Mouse (Mus musculus): ENCODE measurements at regions not wholly inside any gene's neighbourhood (a gene's known extent, or its start where the extent isn't known, plus 50 kb on each side); places are given as distances from the start of the nearest gene placed in this dataset.

DNA sequence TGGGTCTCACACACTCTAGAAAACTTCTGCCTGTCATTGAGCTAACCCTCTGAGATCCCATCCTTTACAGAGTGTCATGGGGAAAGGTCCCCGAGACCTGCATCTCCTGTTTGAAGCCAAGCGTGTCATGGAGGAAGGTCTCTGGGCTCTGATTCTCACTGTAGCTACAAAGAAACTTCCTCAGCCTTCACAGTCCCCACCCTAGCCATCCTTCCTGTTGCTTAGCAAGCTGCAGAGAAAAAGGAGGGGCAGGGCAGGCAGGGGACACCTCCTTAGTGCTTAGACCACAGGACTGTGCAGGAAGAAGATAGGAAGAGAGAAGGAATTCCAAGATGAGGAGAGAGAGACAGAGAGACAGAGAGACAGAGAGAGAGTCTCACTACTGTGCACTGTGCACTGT lies 74.6 kb upstream of the Tgfbr2 start:
- Histone ChIP-seq H3K27me3 (ENCODE audit: control insufficient read depth, insufficient read depth, low read depth, low read length) (no peaks in the 10 kb centered on the region), H3K4me2 (ENCODE audit: low read length) (no peak overlapping the region)
- no peak for ATAC-seq

DNA sequence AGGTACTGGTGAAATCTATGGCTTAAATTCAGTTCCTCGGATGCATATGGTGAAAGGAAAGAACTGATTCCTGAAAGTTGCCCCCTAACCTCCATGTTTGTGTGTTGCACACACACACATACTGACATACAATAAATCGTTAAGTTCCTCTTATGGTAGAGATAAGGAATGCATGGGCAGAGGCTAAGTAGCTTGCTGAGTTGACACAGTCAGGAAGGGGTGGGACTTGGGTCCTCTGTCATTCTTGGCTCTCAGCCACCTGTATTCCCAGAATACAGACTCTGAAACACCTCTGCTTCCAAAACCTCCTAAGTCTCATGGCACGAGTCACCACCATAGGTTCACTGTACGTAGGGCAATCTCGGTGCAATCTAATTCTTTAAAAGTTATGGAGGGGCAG lies 70.0 kb upstream of the Tgfbr2 start:
- WGBS: 89% methylated on average over 5 of the region's 5 CpGs
- Histone ChIP-seq H3K9ac (ENCODE audit: low read depth, low read length) (no peak overlapping the region), H3K27ac (ENCODE audit: low read length) (no peak overlapping the region), H3K27me3 (ENCODE audit: control insufficient read depth, insufficient read depth, low read depth, low read length) (no peaks in the 10 kb centered on the region), H3K4me2 (ENCODE audit: low read length) (no peak overlapping the region), H3K4me1 (ENCODE audit: control insufficient read depth, insufficient read depth, low read length) (no peaks in the 10 kb centered on the region), H3K36me3 (ENCODE audit: control insufficient read depth, insufficient read depth, low read length) (no peaks in the 10 kb centered on the region), H3K4me3 (ENCODE audit: low read depth, low read length) (no peak overlapping the region), H3K9me3 (replicated peaks; ENCODE audit: control insufficient read depth, low read length, poor library complexity, severe bottlenecking) (no peaks in the 10 kb centered on the region)
- no peak for ATAC-seq

More for the DNA sequence above, 74.6 kb upstream of the Tgfbr2 start:
- H3K9ac ChIP-seq (ENCODE audit: low read depth, low read length): no peak overlapping the region
- 94% methylated on average over 2 of the region's 2 CpGs for WGBS
- H3K36me3 ChIP-seq (ENCODE audit: control insufficient read depth, insufficient read depth, low read length): no peaks in the 10 kb centered on the region
- H3K4me1 ChIP-seq (ENCODE audit: control insufficient read depth, insufficient read depth, low read length): no peaks in the 10 kb centered on the region
- no peak overlapping the region for H3K4me3 ChIP-seq (ENCODE audit: low read depth, low read length)
- H3K27ac ChIP-seq (ENCODE audit: low read length): no peak overlapping the region
- H3K9me3 ChIP-seq (replicated peaks; ENCODE audit: control insufficient read depth, low read length, poor library complexity, severe bottlenecking): no peaks in the 10 kb centered on the region

DNA sequence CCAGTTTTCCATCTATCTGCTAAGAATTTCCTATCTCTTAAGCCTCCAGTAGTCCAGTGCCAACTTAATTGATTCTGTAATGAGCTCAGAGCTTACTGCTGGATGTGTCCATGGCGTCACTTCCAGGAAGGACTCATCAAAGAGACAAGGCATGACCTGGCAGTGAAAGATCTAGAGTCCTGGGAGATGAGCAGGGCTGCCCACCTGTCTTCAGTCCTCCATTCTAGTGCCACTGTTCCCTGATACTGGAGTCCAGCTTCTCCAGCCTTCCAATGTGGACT lies 69.4 kb upstream of the Tgfbr2 start:
- H3K4me1 ChIP-seq (ENCODE audit: control insufficient read depth, insufficient read depth, low read length): no peaks in the 10 kb centered on the region
- H3K27me3 ChIP-seq (ENCODE audit: control insufficient read depth, insufficient read depth, low read depth, low read length): no peaks in the 10 kb centered on the region
- no peaks in the 10 kb centered on the region for H3K36me3 ChIP-seq (ENCODE audit: control insufficient read depth, insufficient read depth, low read length)
- WGBS: 77% methylated on average over 1 of the region's 1 CpGs
- H3K4me2 ChIP-seq (ENCODE audit: low read length): no peak overlapping the region
- ATAC-seq: no peak
- no peaks in the 10 kb centered on the region for H3K9me3 ChIP-seq (replicated peaks; ENCODE audit: control insufficient read depth, low read length, poor library complexity, severe bottlenecking)
- no peak overlapping the region for H3K9ac ChIP-seq (ENCODE audit: low read depth, low read length)
- no peak overlapping the region for H3K4me3 ChIP-seq (ENCODE audit: low read depth, low read length)
- no peak overlapping the region for H3K27ac ChIP-seq (ENCODE audit: low read length)

DNA sequence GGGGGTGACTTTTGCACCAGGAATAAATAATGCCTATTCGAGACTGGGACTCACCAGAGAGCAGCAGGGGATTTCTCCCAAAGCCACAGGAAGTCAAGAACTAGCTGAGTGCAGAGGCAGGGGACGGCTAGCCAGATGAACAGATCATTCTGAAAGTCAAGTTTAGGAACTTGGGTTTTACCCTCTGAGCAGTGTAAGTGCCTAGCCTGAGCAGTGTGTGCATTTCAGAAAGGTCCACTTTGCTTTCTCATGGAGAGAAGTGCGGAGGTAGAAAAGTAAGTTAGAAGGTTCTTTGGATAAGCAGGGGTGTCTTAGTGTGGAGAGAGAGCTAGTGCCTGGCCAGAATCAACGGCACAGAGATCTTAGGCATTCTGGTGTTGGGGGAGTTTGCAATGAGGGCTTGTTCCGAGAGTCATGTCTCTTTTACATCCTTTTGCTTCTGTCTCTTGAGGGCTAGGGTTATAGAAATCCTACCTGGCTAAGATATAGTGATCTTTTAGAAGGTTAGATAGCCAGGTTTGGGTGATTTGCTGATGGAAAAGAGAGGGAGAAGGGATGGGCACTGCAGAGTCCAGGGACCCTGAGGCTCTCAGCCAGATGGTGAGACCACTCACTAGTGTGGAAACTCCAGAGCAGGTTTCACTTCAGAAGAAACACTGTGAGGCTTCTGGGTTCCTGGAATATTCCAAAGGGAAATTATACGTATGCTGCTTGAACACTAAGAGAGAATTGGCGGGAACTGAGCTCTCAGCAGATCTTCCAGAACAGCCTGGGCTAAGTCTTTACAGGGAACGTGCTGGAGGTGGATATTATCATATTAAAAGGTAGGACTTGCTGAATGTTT lies 68.8 kb upstream of the Tgfbr2 start:
- Histone ChIP-seq H3K9ac (ENCODE audit: low read depth, low read length) (no peak overlapping the region), H3K36me3 (ENCODE audit: control insufficient read depth, insufficient read depth, low read length) (no peaks in the 10 kb centered on the region), H3K27me3 (ENCODE audit: control insufficient read depth, insufficient read depth, low read depth, low read length) (no peaks in the 10 kb centered on the region), H3K9me3 (replicated peaks; ENCODE audit: control insufficient read depth, low read length, poor library complexity, severe bottlenecking) (no peaks in the 10 kb centered on the region), H3K4me3 (ENCODE audit: low read depth, low read length) (no peak overlapping the region), H3K27ac (ENCODE audit: low read length) (no peak overlapping the region), H3K4me1 (ENCODE audit: control insufficient read depth, insufficient read depth, low read length) (no peaks in the 10 kb centered on the region), H3K4me2 (ENCODE audit: low read length) (no peak overlapping the region)
- 78% methylated on average over 8 of the region's 8 CpGs for WGBS
- ATAC-seq: no peak

DNA sequence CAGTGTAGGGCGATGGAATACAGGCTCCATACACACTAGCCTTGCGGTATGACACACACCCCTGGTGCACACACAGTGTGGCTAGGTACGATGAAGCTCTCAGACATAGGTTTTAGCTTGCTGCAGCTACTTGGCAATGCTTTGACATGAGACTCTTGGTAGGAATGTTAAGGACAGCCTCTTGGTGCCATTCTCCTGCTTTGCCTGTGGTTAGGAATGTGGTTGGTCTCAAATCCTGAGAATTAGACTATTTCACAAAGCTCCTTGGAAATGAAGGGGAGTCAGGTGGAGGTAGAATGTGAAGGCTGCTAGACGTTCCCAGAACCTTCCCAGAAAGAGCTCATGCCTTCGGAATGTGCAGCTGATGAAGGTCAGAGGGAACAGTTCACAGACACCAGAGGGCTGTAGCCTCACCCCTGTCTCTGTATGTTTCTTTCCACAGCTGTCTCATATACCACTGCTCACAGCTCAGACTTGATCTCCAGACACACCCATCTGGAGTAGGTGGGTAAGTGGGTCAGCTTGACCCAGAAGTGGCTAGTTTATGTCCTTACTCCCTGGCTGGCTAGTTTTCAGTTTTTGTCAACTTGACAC lies 66.9 kb upstream of the Tgfbr2 start:
- H3K4me1 ChIP-seq (ENCODE audit: control insufficient read depth, insufficient read depth, low read length): no peaks in the 10 kb centered on the region
- H3K4me2 ChIP-seq (ENCODE audit: low read length): no peak overlapping the region
- no peak overlapping the region for H3K27ac ChIP-seq (ENCODE audit: low read length)
- no peaks in the 10 kb centered on the region for H3K9me3 ChIP-seq (replicated peaks; ENCODE audit: control insufficient read depth, low read length, poor library complexity, severe bottlenecking)
- ATAC-seq: no peak
- H3K4me3 ChIP-seq (ENCODE audit: low read depth, low read length): no peak overlapping the region
- no peaks in the 10 kb centered on the region for H3K27me3 ChIP-seq (ENCODE audit: control insufficient read depth, insufficient read depth, low read depth, low read length)
- WGBS: 93% methylated on average over 5 of the region's 5 CpGs
- H3K36me3 ChIP-seq (ENCODE audit: control insufficient read depth, insufficient read depth, low read length): no peaks in the 10 kb centered on the region
- no peak overlapping the region for H3K9ac ChIP-seq (ENCODE audit: low read depth, low read length)

DNA sequence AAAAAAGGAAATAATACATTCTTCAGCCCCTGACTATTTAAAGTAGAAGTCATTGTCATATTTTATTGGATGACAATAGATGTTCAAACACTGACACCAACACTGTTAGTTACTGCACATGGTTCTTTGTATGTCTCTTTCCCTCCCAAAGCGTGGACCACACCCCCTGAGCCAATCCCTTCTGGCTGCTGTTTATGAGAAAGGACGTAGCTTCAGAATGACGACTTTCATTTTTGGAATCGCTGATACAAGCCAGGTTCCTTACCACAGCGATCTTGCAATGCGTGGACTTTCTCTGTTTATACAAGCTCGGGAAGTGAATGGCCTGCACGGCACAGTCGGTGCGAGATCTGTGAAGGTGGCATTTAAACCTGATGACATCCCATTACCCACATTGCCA lies 66.1 kb upstream of the Tgfbr2 start:
- H3K4me2 ChIP-seq (ENCODE audit: low read length): no peak overlapping the region
- H3K9ac ChIP-seq (ENCODE audit: low read depth, low read length): no peak overlapping the region
- no peaks in the 10 kb centered on the region for H3K36me3 ChIP-seq (ENCODE audit: control insufficient read depth, insufficient read depth, low read length)
- H3K27ac ChIP-seq (ENCODE audit: low read length): no peak overlapping the region
- no peaks in the 10 kb centered on the region for H3K27me3 ChIP-seq (ENCODE audit: control insufficient read depth, insufficient read depth, low read depth, low read length)
- no peak overlapping the region for H3K4me3 ChIP-seq (ENCODE audit: low read depth, low read length)
- 91% methylated on average over 10 of the region's 10 CpGs for WGBS
- ATAC-seq: no peak
- no peaks in the 10 kb centered on the region for H3K9me3 ChIP-seq (replicated peaks; ENCODE audit: control insufficient read depth, low read length, poor library complexity, severe bottlenecking)
- no peaks in the 10 kb centered on the region for H3K4me1 ChIP-seq (ENCODE audit: control insufficient read depth, insufficient read depth, low read length)

DNA sequence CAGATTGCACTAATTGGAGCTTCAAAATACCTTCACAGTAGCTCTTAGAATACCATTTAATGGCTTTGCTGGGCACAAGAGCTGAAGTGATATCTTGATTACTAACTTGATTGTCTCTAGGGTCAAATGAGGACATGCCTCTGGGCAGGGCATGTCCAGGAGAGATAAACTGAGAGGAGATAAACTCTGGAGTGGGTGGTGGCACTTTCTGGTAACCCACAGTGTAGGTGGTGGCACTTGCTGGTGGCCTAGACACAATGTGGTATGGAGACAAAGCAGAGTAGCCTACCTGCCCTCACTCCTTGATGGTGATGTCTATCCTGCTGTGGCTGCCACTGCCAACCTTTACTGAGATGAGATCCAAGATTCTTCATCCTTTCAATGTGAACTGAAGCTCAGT lies 61.7 kb upstream of the Tgfbr2 start:
- H3K36me3 ChIP-seq (ENCODE audit: control insufficient read depth, insufficient read depth, low read length): no peaks in the 10 kb centered on the region
- H3K4me3 ChIP-seq (ENCODE audit: low read depth, low read length): no peak overlapping the region
- no peak overlapping the region for H3K4me2 ChIP-seq (ENCODE audit: low read length)
- no peaks in the 10 kb centered on the region for H3K9me3 ChIP-seq (replicated peaks; ENCODE audit: control insufficient read depth, low read length, poor library complexity, severe bottlenecking)
- no peak for ATAC-seq
- no peaks in the 10 kb centered on the region for H3K27me3 ChIP-seq (ENCODE audit: control insufficient read depth, insufficient read depth, low read depth, low read length)
- H3K4me1 ChIP-seq (ENCODE audit: control insufficient read depth, insufficient read depth, low read length): no peaks in the 10 kb centered on the region
- no peak overlapping the region for H3K27ac ChIP-seq (ENCODE audit: low read length)
- H3K9ac ChIP-seq (ENCODE audit: low read depth, low read length): no peak overlapping the region

DNA sequence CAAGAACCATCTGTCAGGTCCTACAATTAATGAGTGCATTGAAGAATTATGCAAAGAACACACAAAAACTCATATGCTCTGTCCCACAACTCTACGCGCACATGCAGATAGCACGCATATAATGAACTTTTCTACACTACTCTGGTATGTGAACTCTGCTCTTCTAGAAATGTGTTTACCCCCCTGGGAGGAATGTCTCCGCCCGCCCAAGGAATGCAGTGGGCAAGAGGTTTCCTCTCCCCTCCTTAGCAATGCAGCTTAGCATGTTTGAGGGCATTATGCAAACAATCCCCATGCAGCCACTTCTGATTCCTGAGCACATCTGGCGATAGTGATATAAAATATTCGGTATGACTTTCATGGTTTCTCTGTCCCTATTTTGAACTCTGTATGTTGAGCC lies 59.0 kb upstream of the Tgfbr2 start:
- no peak overlapping the region for H3K27ac ChIP-seq (ENCODE audit: low read length)
- ATAC-seq: no peak
- no peaks in the 10 kb centered on the region for H3K27me3 ChIP-seq (ENCODE audit: control insufficient read depth, insufficient read depth, low read depth, low read length)
- WGBS: 85% methylated on average over 7 of the region's 7 CpGs
- H3K9me3 ChIP-seq (replicated peaks; ENCODE audit: control insufficient read depth, low read length, poor library complexity, severe bottlenecking): no peaks in the 10 kb centered on the region
- H3K36me3 ChIP-seq (ENCODE audit: control insufficient read depth, insufficient read depth, low read length): no peaks in the 10 kb centered on the region
- H3K4me2 ChIP-seq (ENCODE audit: low read length): no peak overlapping the region
- H3K4me1 ChIP-seq (ENCODE audit: control insufficient read depth, insufficient read depth, low read length): peaks cover 6% of the 10 kb centered on the region
- H3K4me3 ChIP-seq (ENCODE audit: low read depth, low read length): no peak overlapping the region
- H3K9ac ChIP-seq (ENCODE audit: low read depth, low read length): no peak overlapping the region

DNA sequence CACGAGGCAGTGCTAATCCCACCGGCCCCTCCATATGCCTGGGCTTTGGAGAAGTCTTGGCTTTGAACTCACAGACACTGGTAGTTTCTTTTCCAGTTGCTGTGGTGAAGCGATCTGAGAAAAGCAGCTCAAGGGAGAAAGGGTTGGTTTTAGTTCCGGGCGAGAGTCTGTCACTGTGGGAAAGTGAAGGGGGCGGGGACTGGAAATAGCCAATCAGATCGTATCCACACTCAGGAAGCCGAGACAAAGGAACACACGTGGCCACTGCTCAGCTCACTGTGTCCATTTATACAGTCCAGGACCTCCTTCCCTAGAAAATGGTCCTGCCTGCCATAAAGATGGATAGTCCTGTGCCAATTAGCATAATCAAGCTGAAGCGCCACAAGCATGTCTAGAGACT lies 57.2 kb upstream of the Tgfbr2 start:
- H3K9me3 ChIP-seq (replicated peaks; ENCODE audit: control insufficient read depth, low read length, poor library complexity, severe bottlenecking): no peaks in the 10 kb centered on the region
- no peak overlapping the region for H3K9ac ChIP-seq (ENCODE audit: low read depth, low read length)
- no peak overlapping the region for H3K4me3 ChIP-seq (ENCODE audit: low read depth, low read length)
- H3K4me1 ChIP-seq (ENCODE audit: control insufficient read depth, insufficient read depth, low read length): peaks cover 6% of the 10 kb centered on the region
- WGBS: 75% methylated on average over 10 of the region's 10 CpGs
- H3K4me2 ChIP-seq (ENCODE audit: low read length): no peak overlapping the region
- no peak overlapping the region for H3K27ac ChIP-seq (ENCODE audit: low read length)
- H3K27me3 ChIP-seq (ENCODE audit: control insufficient read depth, insufficient read depth, low read depth, low read length): no peaks in the 10 kb centered on the region
- H3K36me3 ChIP-seq (ENCODE audit: control insufficient read depth, insufficient read depth, low read length): no peaks in the 10 kb centered on the region
- ATAC-seq: no peak

Measured in midbrain, embryonic 16.5 days (tissue).